Mouse (Mus musculus) MEL-GATA-1-ER (cell line): ENCODE measurements around the gene Xrcc4.
"Not testable (repeated sequence)": the region's sequence is repeated elsewhere in the genome, so short reads cannot be mapped to it uniquely, and the experiment has no call there.

ENCODE experiments used
- DNase-seq: peaks from one replicate; pipeline ENCODE4 v3.0.0-alpha.2; 2012; ENCODE audit warnings: low read depth; ENCODE audit errors: extremely low read depth

The Xrcc4 gene

DNA sequence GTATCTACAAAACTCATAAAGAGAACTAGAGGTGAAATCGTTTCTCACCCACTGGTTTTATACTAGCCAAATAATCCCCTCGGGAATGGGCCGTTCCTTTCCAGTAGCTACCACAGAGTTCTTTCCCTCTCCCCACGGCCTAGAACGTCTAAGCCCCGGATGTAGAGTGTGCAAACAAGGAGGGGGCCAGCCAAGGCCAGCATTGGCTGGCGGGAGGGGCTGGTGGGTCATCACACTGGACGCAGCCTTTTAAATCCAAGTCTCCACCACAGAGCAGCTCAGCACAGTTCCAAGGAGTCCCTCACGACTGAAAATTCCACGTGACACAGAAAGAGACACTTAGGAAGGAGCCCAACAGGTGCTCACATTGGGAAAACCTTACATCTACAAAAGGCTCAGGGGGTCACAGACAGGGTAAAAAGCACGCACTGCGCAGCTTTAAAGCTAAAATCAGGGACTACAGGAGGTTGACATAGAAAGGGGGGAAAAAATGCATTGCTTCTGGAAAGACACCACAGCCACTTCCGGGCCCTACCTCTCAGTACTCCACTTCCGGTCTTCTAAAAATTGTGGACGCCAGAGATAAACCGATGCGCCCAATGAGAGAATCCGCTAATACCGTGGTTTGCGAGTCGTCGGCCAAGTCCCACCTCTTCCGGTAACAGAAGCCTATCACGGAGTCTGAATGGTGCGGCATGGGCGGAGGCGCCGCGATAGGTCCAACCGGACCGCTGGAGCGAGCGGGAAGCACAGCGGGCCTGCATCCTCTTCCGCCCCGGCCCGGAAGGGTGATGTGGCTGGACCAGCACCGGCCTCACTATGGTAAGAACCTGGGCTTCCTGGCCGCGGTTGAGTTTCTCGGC lies at the start of gene Xrcc4, which contains the start of gene Tmem167:
TSS of gene Xrcc4 (minus strand) at position 647 of the 863 bp plus-strand sequence.
TSS of gene Tmem167 (plus strand) at position 162 of the 863 bp plus-strand sequence.
- DNase-seq: peak; percentile 98

- DNase-seq: peak; percentile 65
Measured at GRCm38 (mm10) chr13:90136156-90136910, 46.9 kb upstream of the Xrcc4 start.

DNA sequence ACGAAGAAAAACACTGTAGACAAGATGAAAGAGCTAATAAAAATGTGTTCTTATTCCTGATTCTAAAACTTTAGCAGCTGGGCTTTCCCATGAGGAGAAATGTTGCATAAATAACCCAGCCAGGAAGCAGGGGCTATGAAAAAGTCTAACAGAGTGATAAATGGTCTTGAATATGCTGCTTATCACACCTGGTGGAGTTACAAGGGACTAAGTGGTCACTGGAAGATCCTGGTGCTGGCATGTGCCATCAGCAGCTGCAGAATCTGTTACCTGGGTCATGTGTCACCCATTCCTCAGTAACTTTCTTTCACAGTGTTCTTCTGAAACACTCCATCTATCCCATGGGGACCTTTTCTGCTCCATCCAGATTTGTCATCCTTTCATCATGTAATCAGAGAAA lies 22.3 kb upstream of the Xrcc4 start:
- DNase-seq: no peak

GRCm38 (mm10) chr13:90108746-90109145 lies 19.3 kb upstream of the Xrcc4 start:
- not testable (repeated sequence) for DNase-seq

- no peak for DNase-seq
Measured at GRCm38 (mm10) chr13:90106139-90106538, 16.7 kb upstream of the Xrcc4 start.

- DNase-seq: no peak
Measured at GRCm38 (mm10) chr13:90101514-90101913, 12.1 kb upstream of the Xrcc4 start.

- DNase-seq: no peak
Measured at GRCm38 (mm10) chr13:90089825-90090183, 396 bp upstream of the Xrcc4 start.

- DNase-seq: peak; percentile 7
Measured at GRCm38 (mm10) chr13:90061877-90062276, 27.5 kb downstream of the Xrcc4 start.

DNA sequence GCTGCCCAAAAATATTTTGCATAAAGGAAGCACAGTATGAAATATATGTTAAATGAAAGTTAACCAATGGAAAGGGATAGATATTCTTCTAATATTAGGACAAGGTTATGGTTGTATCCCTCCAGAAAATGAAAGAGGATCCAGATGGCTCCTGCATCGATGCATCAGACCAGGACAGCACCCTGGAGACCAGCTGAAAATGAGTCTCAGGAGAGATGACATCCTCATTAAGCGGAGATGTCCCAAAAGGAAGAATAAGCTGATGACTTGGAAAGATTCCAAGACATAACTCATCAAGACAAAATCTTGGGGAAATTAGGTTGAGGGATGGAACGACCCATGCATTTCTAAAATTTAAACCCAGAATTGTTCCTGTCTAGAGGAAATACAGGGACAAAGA lies 37.0 kb downstream of the Xrcc4 start:
- no peak for DNase-seq

- DNase-seq: peak; percentile 22
Measured at GRCm38 (mm10) chr13:90051735-90052134, 37.7 kb downstream of the Xrcc4 start.

DNA sequence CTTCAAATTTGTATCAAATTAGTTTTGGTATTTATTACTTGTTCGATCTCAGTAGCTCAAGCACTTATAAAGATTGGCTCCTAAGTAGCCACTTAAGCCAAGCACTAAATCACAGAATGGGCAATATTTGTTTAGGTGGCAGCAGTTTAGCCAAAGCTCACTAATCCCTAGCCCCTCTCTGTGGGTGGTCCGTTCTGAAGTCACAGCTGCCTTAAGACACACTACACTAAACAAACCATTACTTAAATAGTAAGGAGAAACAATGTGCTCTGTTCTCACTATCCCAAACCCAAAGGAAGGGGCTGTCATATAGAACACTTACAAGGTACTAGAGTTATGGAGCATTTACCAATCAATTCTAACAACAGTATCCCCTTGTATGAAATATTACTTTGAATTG lies 49.8 kb downstream of the Xrcc4 start:
- no peak for DNase-seq

DNA sequence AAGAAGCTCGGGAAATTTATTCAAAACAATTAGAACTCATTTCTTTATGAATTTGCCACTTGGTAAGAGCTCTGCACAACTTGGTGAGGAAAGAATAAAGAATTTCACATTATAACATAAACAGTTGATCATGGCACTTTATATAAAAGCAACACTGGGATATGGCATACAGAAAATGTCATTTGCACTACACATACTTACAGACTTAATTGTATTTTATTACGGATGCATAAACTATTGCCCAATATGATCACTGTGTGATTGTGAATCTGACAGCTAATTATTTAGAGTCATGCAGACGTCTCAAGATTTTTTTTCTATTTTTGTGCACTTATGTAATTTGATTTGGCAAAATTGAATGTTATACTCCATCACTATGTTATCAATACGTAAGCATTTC lies 56.4 kb downstream of the Xrcc4 start:
- DNase-seq: no peak

DNA sequence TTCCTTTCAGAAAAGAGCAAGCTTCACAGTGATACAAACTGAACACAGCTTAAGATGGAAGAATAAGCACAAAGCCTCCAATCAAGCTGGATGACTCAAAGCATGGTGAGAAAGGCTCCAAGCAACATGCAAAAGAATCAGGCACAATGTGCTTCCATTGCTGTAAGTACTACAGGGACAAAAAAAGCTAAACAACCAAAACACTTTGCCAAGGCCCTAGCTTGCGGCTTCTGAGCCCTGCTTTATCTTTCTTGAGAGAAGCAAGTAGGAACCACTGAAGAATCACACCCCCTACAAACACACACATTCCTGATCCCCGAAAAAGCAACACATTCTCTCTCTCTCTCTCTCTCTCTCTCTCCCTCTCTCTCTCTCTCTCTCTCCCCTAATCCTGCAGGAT lies 56.9 kb downstream of the Xrcc4 start:
- DNase-seq: no peak

- no peak for DNase-seq
Measured at GRCm38 (mm10) chr13:90030911-90031310, 58.5 kb downstream of the Xrcc4 start.

- no peak for DNase-seq
Measured at GRCm38 (mm10) chr13:90012620-90013019, 76.8 kb downstream of the Xrcc4 start.

DNA sequence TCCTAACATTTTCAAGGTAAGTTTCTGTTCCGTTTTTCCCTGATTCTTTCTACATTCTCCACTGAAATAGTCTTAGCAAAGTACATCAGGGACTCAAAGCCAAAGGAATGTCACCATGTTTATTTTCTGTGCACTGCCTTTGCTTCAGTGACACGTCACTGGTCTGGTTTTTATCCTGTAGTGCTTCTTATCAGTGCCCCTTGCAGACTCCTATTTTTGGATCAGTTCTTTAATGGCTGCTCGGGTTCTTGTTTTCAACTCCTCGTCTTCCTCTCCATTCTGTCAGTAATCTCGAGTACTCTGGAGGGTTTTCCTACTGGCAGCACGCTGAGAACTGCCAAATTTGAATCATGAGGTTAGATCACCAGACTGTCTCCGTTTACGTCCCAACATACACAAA lies 77.2 kb downstream of the Xrcc4 start:
- no peak for DNase-seq

DNA sequence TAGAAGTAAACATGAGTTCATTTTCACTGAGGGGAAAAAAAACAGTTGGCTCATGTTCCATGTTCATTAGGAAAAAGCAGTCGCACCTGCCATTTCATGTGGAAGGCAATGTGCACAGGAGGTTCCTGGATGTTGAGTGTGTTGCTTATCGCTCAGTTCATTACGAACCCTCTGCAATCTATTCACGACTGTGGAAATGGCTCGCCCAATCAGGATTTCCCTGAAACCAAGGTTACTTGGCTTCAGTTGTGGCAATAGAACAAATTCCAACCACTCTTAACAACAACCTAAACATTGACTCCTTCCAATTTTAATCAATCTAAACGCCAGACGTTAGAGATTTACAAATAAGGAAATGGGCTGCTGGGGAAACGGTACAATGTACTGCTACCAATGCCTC lies 78.3 kb downstream of the Xrcc4 start:
- no peak for DNase-seq

DNA sequence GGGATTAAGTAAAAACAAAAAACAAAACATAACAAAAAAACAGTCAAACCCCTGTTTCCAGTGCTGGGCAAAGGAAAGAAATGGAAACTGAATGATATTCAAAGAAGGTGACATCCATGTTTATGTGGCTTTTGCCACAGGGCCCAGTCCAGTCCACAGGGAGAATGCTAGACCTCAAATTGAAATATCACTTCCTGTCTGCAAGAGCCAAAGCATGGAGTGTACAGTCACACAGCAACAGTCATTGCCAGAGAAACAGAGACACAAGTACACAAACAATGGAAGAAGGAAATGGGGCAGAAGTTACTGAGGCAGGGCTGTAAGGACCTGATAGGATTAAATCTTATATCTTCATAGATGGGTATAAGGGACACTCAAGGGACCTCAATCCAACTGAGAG lies 79.6 kb downstream of the Xrcc4 start:
- no peak for DNase-seq

- no peak for DNase-seq
Measured at GRCm38 (mm10) chr13:90005561-90005960, 83.8 kb downstream of the Xrcc4 start.

DNA sequence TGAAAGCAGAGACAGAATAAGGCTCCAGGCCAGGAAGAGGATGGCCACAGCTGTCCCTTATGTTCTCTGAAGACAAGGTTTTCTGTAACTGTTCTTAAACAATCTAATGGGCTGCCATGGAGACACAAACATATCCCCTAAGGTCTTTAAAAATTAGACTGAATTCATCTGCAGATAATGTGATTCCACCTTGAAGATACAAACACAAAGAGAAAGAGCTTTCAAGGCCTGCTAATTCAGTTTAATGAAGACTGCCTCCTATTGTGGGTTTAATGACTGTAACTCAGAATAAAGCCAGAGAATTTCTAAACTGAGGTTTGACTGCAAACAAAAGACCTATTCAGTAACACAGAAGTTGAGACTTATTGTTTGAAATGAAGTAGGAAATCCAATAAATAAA lies 91.9 kb downstream of the Xrcc4 start:
- DNase-seq: no peak

- no peak for DNase-seq
Measured at GRCm38 (mm10) chr13:89986087-89986486, 103.3 kb downstream of the Xrcc4 start.

DNA sequence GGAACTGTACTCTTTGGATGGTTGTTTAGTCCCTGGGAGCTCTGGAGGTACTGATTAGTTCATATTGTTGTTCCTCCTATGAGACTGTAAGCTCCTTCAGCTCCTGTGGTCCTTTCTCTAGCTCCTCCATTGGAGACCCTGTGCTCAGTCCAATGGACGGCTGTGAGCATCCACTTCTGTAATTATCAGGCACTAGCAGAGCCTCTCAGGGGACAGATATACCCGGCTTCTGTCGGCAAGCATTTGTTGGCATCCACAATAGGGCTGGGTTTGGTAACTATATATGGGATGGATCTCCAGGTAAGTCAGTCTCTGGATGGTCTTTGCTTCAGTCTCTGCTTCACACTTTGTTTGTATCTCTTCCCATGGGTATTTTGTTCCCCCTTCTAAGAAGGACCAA lies 118.5 kb downstream of the Xrcc4 start:
- no peak for DNase-seq

DNA sequence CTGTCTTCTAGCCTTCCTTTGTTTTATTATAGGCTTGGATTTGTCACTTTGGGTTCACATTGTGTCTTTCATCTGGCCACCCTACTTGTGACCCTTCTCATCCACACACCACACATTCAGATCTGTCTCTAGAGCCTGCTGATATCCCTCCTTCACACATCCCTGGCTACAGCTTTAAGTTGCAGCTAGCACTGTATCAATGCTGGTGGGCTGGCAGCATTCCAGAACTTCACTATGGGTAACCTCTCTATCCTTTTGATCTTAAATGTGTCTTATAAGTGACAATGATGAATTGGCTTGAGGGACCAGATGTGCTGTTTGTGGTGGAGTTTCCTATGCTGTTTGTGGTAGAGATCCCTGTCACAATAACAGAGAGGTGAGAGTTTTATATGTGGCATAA lies 120.7 kb downstream of the Xrcc4 start:
- no peak for DNase-seq
